Mouse (Mus musculus) heart, adult 11 months (tissue): ENCODE results near the gene Eif1ad.
"Not testable (repeated sequence)": the region's sequence is repeated elsewhere in the genome, so short reads cannot be mapped to it uniquely, and the experiment has no call there.

ENCODE experiments used
- DNase-seq: peaks from one replicate; pipeline ENCODE4 v3.0.0; 2022

The Eif1ad gene

DNA sequence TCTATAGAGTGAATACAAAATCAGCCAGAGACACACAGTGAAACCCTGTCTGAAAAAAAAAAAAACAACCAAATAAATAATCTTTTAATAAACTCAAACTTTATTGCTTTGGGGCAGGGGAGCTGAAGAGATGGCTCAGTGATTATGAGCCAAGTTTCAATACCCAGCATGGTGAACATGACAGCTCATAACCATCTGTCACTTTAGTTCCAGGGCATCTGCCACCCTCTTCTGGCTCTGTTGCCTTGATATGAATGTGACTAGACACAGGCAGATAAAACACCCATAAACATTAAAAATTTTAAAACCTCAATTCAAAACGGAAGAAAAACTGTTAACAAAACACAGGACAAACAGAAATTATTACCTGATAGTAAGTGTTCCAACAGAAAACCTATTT is 10.9 kb downstream of the Eif1ad start:
- DNase-seq = no peak

DNA sequence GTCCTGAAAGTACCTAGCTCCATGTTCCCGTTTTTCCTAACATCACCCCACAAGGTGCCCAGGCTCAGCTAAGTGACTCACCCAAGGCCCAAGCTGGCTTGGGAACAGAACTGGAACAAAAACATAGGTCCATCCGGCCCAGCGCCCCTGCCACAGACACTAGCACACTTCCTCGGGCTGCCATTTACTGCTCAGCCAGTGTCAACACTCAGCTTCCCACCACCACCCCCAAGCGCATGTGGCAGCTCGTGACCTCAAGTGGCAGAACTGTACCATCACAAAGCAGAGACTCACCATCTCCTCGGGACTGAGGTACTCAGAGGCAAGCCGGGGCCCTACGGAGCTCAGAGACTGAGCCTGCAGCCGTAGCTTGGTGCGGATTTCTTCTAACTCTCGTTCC is 16.8 kb downstream of the Eif1ad start:
- DNase-seq = peak; percentile 90

DNA sequence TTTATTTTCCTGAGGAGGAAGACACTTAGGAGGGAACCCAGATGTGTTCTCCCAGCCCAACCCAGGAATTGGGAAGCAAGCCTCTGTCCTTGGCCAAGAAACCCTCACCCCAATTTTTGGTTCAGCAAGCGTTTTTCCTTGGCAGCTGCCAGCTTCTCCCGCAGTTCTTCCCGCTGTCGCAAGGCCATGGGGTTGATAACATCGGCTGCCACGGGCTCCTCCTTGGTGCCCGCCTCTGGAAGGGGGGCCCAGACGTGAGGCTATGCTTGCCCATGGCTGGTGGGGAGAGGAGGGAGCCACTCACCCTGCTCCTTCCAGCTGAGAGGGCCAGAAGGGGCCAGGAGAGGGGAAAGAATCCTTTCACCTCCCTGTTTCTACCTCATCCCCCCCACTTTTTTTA is 18.2 kb downstream of the Eif1ad start:
- no peak for DNase-seq

DNA sequence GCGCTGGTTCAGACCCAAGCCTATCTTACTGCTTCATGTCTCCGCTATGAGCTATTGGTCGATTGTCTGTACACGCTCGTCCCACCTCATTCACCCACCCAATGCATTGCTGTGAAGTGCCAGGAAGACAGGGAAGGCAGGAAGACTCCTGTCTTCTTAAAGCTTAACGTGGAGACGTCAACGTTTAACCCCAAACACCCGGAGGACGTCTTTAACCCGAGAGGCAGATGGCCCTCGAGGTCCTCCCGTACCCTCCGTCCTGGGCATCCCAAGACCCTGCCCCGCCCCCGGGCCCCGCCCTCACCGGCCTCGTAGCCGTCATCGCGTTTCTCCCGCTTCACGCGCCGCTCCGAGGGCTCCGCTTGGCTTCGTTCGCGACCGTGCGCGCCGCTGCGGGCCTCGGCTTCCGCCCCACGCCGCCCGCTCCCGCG is 21.5 kb downstream of the Eif1ad start:
- no peak for DNase-seq

DNA sequence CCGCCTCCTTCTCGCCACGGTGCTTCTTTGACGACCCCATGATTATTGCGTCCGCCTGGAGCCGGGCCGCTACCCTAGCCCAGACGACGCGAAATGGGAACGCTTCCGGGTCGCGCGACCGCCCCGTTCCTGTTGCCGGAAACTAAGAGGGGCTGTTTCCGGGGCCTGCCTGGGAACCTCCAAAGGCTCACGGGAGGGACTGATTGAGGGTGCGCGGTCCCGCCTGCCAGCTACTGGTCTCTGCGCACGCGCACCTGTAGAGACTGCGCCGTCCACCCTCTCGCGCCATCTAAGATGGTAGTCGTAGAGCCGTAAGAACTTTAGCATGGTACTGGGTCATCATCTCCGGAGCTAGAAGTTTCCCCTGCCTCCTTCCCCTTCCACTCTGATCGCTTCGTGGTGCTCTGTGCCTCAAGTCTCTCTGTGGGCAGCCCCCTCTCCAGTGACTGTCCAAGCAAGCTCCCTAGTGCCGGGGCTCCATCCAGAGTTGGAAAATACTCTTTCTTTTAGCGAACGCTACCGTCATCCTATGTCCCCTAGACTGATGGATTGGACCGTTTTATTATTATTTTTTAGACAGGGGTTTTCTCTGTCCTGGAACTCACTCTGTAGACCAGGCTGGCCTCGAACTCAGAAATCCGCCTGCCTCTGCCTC is 22.2 kb downstream of the Eif1ad start, which contains the start of gene Sart1:
Gene Sart1, minus strand, starts transcription at position 116 of the 655 bp plus-strand sequence.
- peak; percentile 100 for DNase-seq

DNA sequence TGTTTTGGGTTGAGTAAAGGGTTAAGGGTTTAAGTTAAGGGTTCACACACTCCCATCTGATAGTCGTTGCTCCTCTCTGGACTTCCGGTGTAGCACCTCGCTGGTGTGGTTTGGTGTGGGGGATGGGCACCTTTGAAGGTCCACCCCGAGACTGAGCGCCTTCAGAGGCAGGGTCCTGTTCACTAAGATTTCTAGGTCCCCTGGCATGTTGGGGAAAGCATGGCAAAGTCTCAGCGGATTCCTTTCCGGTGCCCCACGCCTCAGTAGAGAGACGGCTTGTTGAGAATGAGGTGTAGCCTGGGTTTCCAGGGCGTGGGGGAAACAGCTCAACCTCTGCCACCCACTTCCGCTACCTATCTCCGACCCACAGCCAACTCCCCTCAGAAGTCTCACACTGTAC is 23.1 kb downstream of the Eif1ad start:
- peak; percentile 95 for DNase-seq

DNA sequence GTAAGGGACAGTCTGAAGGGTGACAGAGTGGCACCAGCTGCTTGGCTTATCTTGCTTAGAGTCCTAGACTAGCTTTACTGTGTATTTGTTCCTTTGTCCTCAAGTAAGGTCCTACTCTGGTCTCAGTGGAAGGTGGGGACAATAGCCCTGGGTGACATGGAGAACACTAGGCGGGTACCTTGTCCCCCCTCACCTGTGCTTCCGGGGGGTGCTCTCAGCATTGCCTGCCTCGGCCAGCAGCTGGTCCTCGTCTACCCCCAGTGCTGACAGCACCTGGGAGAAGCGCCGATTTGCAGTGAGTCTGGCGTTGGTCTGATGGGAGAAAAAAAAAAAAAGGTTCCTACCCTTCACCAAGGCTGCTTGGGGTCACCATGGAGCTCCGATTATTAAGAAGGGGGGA is 23.9 kb downstream of the Eif1ad start:
- DNase-seq = no peak

DNA sequence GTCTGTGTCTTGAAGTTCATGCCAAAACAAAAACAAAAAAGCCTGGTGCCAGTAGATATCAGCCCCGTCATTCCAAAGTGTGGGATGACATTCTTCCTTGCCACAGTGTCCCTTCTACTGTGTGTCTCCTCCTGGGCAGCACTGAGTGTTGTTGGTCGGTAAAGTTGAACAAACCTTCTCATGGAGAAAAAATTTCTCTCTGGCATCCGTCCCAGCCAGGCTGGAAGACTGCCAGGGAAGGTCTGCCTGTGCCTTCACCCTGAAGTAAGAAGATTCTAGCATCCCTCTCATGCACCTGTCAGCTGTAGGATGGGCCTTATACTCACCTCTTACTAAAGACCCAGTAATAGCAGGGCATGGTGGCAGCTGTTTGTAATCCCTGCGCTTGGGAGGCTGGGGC is 26.4 kb downstream of the Eif1ad start:
- no peak for DNase-seq

DNA sequence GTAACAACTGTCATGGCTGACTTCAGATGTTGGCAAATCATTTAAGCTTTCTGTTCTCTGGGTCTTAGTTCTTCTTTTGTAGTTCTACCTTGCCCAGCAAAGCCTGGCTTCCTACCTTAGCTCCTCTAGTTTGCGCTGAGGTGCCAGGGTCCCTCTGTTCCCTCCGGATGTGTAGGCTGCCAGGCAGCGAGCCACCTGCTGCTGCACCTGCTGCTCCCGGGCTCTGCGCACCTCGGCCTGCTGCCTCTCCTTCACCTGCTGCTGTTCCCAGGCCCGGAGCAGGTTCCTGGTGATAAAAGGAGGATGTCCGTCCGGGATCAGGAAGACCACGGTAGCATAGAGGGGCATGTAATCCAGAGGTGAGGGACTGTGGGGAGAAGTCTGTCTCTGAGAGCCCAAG is 27.6 kb downstream of the Eif1ad start:
- DNase-seq = no peak

DNA sequence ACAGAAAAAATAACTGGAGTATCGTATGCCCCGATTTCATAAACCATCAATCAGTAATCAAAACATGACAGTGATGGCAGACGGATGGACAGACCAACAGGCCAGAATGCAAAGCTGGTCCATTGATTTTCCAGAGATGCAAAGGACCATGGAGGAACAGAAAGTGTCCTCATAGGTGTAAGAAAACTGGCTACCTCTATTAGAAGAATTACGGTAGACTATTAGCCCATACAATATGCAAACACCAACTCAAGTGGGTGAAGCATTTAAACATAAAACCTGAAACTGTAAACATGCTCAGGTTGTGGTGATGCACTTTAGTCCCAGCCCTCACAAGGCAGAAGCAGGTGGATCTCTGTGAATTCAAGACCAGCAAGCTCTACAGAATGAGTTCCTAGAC is 28.8 kb downstream of the Eif1ad start:
- no peak for DNase-seq

DNA sequence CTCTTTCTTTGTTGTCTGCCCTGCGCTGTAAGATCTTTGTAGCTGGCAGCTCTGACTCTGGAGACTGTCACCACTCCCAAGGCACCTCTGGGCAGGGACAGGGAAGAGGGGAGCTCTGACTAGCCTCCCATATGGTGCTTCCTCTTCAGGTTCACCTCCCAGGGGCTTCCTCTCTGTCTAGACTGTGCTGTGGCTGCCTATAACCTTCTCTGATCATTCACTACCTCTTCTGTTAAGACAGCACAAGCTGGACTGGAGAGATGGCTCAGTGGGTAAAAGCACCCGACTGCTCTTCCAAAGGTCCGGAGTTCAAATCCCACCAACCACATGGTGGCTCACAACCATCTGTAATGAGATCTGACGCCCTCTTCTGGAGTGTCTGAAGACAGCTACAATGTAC is 34.5 kb downstream of the Eif1ad start:
- not testable (repeated sequence) for DNase-seq

DNA sequence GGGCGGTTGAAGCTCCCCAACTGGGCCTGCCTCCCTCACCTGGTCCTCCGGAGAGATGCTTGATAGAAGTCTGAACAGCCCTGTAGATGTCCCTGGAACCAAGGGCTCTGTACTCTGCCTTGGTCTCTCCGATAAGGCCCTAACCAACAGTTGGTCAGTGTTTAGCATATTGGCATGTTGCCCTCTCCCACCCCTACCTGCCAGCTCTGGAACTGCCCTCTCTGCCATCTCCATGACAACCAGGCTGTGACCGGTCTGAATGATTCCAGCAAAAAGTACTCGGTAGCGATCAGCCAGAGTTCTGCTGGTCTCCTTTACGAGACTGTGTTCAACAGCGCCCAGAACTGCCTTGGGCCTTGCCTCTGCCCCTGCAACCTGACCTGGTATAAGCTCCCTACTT is 35.8 kb downstream of the Eif1ad start, which contains the start of gene Tsga10ip:
Gene Tsga10ip, minus strand, starts transcription at position 234 of the 400 bp plus-strand sequence.
- DNase-seq = no peak

DNA sequence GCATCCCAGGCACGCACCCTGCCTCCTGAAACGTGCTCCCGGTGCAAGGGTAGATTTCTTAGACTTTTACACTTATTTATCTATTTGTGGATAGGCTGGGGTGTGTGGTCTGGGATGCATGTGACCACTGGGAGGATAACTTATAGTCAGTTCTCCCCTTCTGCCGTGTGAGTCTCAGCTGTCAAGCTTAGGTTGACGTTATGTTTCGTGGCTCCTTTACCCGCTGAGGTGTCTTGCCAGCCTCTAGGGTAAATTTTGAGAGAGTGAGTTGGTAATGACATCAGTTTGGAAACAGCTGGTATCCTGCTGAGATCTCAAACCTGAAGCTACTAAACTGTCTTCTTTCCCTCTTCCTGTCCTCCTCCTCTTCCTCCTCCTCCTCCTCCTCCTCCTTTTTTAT is 39.4 kb downstream of the Eif1ad start:
- DNase-seq = no peak

DNA sequence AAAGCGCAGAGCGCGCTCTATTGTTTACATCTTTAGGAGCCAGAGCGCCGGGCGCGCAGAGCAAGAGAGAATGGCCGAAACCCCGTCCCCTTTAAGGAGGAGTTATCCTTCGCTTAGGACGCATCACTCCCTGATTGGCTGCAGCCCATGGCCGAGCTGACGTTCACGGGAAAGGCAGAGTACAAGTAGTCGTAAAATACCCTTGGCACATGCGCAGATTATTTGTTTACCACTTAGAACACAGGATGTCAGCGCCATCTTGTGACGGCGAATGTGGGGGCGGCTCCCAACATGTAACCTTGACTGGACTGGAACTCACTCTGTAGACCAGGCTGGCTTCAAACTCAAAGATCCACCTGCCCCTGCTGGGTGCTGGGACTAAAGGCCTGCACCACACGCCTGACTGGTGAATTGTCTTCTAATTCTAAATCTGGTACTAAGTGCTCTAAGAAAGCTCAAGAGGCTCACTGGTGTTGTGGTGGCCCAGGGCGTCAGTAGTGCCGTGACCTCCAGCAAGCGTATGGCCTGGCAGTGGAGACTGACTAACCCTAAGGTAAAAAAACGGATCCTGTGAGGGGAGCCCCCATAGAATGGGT is 40.1 kb downstream of the Eif1ad start:
- DNase-seq = peak; percentile 98

DNA sequence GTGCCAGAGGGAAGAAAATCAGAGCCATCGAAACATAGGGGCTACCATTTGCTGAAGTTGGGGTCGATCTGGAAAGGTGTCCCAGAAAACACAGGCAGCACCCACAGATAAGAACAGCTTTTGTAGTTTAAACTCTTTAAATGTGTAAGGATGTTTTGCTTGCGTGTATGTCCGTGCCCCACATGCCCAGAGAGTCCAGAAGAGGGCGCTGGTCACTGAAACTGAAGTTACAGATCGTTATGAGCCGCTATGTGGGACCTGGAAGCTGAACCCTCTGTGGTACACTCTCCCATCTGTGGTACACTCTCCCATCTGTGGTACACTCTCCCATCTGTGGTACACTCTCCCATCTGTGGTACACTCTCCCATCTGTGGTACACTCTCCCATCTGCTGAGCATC is 40.6 kb downstream of the Eif1ad start:
- DNase-seq = peak; percentile 96

DNA sequence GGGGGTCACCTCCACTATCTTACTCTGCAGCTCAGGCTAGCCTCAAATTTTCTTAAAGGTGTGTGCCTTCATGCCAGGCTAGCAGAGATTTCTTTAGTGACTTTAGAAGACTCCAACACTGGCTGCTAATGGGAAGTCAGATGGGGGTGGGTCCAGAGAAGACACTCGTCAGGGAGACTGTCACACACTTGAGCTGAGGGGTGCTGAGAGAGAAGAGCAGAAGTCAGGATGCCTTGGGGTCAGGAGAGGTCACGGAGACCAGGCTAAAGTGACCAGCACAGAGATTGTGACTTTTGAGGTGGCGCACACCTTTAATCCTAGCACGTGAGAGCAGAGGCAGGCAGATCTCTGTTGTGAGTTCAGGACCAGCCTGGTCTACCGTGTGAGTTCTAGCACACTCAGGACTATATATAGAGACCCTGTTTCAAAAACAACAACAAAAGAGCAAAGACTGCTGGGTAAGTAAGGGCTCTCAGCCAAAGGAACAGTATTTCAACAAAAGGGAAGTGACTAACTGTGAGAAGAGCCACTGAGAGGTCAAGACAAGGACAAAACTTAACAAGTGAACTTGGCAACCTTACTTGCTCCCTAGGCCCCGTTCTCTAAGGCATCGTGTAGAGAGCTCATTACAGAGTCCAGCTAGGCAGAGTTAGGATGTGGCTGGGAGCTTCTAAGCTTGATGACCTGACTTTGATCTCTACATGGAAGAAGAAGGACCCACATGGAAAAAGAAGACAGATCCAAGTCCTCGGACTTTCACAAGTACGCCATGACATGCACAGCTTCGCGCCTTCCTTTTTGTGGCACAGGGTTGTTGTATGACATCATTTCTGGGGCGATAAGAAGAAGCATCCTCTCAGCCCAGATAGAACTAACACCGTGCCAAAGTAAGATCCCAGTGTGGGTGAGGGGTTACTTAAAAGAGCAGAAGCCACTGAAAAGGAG is 41.8 kb downstream of the Eif1ad start:
- DNase-seq = peak; percentile 97

DNA sequence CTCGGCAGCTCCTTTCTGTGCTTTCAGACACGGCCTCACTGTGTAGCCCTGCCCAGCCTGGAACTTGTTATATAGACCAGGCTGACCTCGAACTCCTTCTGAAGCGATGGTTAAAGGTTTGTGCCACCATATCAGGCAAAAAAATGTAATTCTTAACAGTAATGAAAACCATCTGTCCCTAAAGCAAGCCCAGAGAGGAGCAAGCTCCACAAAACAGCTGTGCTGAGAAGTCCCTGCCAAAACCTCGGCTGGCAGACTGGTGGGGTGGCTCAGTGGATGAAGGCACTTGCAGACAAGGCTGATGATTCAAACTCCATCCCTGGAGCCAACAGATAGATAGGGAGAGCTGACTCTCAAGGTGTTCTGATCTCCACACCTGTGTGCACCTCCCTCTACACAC is 42.5 kb downstream of the Eif1ad start:
- peak; percentile 97 for DNase-seq

DNA sequence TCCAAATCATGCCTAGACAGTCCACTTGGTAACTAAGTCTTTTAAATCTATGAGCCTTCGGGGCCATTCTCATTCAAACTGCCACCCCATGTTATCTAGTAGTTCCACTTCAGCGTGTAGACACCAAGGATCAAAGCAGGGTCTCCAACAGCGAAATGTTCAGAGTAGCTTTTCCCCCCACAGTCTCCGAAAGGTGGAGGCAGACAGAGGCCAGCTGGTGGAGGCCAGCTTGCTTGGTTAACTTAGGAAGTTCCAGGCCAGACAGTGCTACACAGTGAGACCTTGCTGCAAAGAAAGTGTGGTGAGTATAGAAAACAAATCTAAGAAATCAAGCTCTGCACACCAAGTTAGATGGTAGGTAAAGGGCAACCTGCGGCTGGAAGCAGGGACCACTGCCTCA is 44.1 kb downstream of the Eif1ad start:
- no peak for DNase-seq

DNA sequence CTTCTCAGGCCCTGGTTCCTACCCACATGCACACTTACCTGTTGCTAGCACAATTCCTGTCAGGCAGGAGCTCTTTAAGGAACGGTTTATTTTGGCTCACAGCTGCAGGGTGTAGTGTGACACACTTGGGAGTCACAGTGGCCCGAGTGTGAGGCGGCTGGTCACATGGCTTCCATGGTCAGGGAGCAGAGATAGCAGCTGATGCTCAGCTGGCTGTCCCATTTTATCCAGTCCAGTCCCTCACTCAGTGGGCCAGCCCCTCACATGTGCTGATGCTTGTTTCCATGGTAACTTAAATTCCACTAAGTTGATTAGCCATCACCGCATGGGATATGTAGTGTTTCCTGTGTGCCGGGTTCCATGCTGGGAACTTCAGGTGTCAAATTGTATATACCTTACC is 45.4 kb downstream of the Eif1ad start:
- DNase-seq = peak; percentile 98

DNA sequence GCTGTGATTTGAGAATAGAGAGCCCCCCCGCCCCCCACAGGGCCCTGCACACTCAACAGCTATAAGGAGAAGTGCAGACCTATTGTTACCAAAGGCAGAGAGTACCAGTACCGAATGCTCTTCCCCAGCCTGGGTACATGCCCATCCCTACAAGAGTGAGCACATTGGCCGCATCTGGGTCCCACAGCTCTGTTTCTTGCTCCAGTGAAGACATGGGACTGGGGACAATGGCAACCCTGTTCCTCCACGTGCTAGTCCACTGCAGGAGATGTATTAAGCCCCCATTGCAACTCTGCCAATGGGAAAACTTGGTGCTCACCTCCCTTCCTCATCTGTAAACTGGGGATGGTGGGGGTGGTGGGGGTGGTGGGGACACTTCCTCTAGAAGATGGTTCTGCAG is 47.3 kb downstream of the Eif1ad start:
- peak; percentile 93 for DNase-seq

DNA sequence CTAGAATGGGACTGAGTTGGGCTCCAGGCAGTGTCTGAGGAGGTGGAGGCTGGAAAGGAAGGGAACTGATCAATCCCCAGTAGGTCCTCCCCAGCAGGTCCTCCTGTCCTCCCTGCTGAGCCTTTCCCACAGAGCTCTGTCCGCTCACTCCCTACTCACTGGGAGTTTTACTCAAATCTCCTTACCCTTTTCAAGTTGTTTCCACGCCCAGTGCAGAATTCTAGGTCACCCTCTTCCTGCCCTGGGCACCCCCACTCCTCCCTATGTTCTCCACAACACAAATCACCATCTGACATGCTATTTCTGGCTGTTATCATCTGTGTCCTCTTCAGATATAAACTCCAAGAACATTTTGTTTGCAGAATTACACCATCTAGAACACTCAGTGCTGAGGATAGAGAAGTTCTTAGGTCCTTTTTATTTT is 48.0 kb downstream of the Eif1ad start:
- peak; percentile 99 for DNase-seq

DNA sequence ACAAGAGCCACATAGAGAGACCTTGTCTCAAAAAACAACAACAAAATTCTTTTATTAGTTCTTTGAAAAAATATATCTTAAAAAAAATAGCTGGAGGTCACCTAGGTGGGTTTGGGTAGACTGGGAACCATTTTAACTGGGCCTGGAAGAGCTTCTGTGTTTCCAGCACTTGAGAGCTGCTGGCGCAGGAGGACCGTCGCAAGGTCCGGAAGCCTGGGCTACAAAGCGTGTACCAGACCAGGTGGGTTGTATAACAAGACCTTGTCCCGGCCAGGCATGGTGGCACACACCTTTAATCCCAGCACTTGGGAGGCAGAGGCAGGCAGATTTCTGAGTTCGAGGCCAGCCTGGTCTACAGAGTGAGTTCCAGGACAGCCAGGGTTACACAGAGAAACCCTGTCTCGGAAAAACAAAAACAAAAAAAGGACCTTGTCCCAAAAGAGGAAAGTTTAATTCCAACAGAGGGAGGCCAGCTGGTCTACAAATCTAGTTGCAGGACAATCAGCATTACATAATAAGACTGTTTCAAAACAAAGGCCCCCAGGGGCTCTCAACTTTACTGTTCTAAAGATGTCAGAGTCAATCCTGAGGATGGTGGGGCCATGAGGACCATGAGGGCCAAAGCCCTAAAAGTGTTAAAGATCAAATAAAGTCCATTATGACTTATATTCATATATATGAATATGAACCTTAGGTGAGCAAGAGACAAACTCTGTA is 52.4 kb downstream of the Eif1ad start:
- peak; percentile 96 for DNase-seq

DNA sequence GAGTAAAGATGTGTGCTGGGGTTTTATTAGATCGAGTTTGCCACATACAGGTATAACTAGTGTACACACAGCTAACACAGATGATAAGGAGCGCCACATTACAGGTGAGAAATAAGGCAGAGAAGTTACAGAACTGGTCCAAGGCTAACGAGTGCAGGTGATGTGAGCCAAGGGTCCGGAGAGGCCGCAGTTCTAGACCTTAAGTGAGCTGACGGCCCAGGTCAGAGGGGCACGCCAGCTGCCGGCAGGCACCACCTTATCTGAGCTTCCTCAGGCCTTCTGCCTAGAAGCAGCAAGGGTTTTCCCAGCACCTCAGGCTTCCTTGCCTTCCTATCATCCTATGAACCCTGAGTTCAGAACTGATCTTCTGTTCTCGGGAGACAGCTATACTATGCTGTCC is 53.1 kb downstream of the Eif1ad start:
- peak; percentile 91 for DNase-seq
